Mouse (Mus musculus): ENCODE results near the gene Cd247. TPM values are rescaled to one million over a fixed set of nuclear protein-coding genes. Genes with fewer than 3 reads are reported as not detected.

Cd247 gene
- polyA plus RNA-seq, 1 experiment = 0.05 TPM

- H3ac ChIP-seq (ENCODE audit: control insufficient read depth, insufficient read length, low read depth) = no peak overlapping the region
- H3K79me3 ChIP-seq (ENCODE audit: low read depth) = no peaks in the 10 kb centered on the region
- H3K27me3 ChIP-seq (ENCODE audit: control insufficient read depth, insufficient read depth, insufficient read length) = no peaks in the 10 kb centered on the region
- TF ChIP-seq MYOG (IDR thresholded peaks at IDR 0.05; ENCODE audit: control insufficient read depth, extremely low read depth, insufficient read length) = no peak
- no peaks in the 10 kb centered on the region for H3K36me3 ChIP-seq (ENCODE audit: control insufficient read depth, insufficient read depth)
- H3K4me3 ChIP-seq (ENCODE audit: insufficient read depth, poor library complexity, severe bottlenecking) = no peak overlapping the region
- no peaks in the 10 kb centered on the region for H3K79me2 ChIP-seq (ENCODE audit: control insufficient read depth, insufficient read depth)
Observed at GRCm38 (mm10) chr1:165834633-165834975, 46.1 kb downstream of the Cd247 start.

GRCm38 (mm10) chr1:165836461-165836860 lies 48.0 kb downstream of the Cd247 start:
- Histone ChIP-seq H3K79me2 (ENCODE audit: control insufficient read depth, insufficient read depth) (no peaks in the 10 kb centered on the region), H3K36me3 (ENCODE audit: control insufficient read depth, insufficient read depth) (no peaks in the 10 kb centered on the region), H3ac (ENCODE audit: control insufficient read depth, insufficient read length, low read depth) (no peak overlapping the region), H3K4me3 (ENCODE audit: insufficient read depth, poor library complexity, severe bottlenecking) (no peak overlapping the region), H3K79me3 (ENCODE audit: low read depth) (no peaks in the 10 kb centered on the region), H3K27me3 (ENCODE audit: control insufficient read depth, insufficient read depth, insufficient read length) (no peaks in the 10 kb centered on the region)
- TF ChIP-seq MAX (IDR thresholded peaks at IDR 0.05) (no peak), USF1 (IDR thresholded peaks at IDR 0.05; ENCODE audit: low read depth) (no peak), MYOD1 (IDR thresholded peaks at IDR 0.05; ENCODE audit: control insufficient read depth, insufficient read length, low read depth) (no peak), CEBPB (IDR thresholded peaks at IDR 0.05; ENCODE audit: low read depth) (no peak), MYOG (IDR thresholded peaks at IDR 0.05; ENCODE audit: control insufficient read depth, extremely low read depth, insufficient read length) (no peak), CTCF (IDR thresholded peaks at IDR 0.05; ENCODE audit: control insufficient read depth, insufficient read depth, insufficient read length) (no peak)

DNA sequence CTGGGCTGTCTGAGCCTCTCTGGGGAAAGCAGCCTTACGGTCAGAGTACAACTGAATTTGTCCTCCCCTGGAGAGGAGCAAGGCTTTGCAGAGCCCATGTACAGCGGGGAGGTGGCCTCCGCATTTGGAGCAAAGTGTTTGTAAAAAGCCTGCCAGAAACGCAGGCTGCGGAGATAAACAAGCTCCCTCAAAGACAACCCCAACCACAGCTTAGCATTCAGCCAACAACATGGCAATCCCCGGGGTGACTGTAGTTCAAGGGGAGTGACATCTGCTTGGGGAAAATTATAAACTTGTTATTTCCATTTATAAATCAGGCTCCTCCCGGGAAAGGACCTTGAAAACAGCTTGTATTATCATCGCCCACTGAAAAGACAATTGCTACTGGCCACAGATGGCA lies 49.1 kb downstream of the Cd247 start:
- no peak for TF ChIP-seq CEBPB (IDR thresholded peaks at IDR 0.05; ENCODE audit: low read depth)
- TF ChIP-seq CTCF (IDR thresholded peaks at IDR 0.05; ENCODE audit: control insufficient read depth, insufficient read depth, insufficient read length) = no peak
- no peak for TF ChIP-seq MAX (IDR thresholded peaks at IDR 0.05)
- no peak for TF ChIP-seq MYOD1 (IDR thresholded peaks at IDR 0.05; ENCODE audit: control insufficient read depth, insufficient read length, low read depth)
- no peak for TF ChIP-seq USF1 (IDR thresholded peaks at IDR 0.05; ENCODE audit: low read depth)
- no peak for TF ChIP-seq FOSL1 (IDR thresholded peaks at IDR 0.05; ENCODE audit: insufficient read depth, low read length, poor library complexity, severe bottlenecking)
- no peak for TF ChIP-seq MYOG (IDR thresholded peaks at IDR 0.05; ENCODE audit: control insufficient read depth, extremely low read depth, insufficient read length)

DNA sequence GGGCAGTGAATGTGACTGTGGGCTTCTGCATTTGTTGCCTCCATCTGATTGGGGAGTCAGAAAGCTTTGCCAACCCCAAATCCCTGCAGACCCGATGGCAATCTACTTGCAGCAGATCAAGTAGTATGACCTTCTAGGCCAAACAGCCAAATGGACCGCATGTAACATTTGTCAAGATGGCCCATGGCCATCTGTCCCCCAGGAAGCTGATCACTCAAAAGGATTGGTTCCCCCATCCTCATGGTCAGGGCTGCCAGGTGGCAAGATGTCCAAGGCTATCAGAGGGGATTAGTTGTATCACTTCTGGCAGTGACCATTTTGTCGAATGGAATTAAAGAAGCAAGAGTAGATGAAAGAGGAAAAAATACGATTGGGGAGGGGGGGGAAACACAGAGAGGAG lies 50.7 kb downstream of the Cd247 start:
- H3K27me3 ChIP-seq (ENCODE audit: control insufficient read depth, insufficient read depth, insufficient read length) = no peaks in the 10 kb centered on the region
- H3K4me3 ChIP-seq (ENCODE audit: insufficient read depth, poor library complexity, severe bottlenecking) = no peak overlapping the region
- H3K36me3 ChIP-seq (ENCODE audit: control insufficient read depth, insufficient read depth) = no peaks in the 10 kb centered on the region
- H3K79me2 ChIP-seq (ENCODE audit: control insufficient read depth, insufficient read depth) = no peaks in the 10 kb centered on the region
- TF ChIP-seq USF1 (IDR thresholded peaks at IDR 0.05; ENCODE audit: low read depth) (no peak), MAX (IDR thresholded peaks at IDR 0.05) (no peak), CEBPB (IDR thresholded peaks at IDR 0.05; ENCODE audit: low read depth) (no peak), MYOG (IDR thresholded peaks at IDR 0.05; ENCODE audit: control insufficient read depth, extremely low read depth, insufficient read length) (no peak)
- no peaks in the 10 kb centered on the region for H3K79me3 ChIP-seq (ENCODE audit: low read depth)
- no peak overlapping the region for H3ac ChIP-seq (ENCODE audit: control insufficient read depth, insufficient read length, low read depth)

More for the DNA sequence above, 49.1 kb downstream of the Cd247 start:
- Histone ChIP-seq H3K4me3 (ENCODE audit: insufficient read depth, poor library complexity, severe bottlenecking) (no peak overlapping the region), H3ac (ENCODE audit: control insufficient read depth, insufficient read length, low read depth) (no peak overlapping the region), H3K27me3 (ENCODE audit: control insufficient read depth, insufficient read depth, insufficient read length) (no peaks in the 10 kb centered on the region), H3K79me3 (ENCODE audit: low read depth) (no peaks in the 10 kb centered on the region), H3K79me2 (ENCODE audit: control insufficient read depth, insufficient read depth) (no peaks in the 10 kb centered on the region), H3K36me3 (ENCODE audit: control insufficient read depth, insufficient read depth) (no peaks in the 10 kb centered on the region)

DNA sequence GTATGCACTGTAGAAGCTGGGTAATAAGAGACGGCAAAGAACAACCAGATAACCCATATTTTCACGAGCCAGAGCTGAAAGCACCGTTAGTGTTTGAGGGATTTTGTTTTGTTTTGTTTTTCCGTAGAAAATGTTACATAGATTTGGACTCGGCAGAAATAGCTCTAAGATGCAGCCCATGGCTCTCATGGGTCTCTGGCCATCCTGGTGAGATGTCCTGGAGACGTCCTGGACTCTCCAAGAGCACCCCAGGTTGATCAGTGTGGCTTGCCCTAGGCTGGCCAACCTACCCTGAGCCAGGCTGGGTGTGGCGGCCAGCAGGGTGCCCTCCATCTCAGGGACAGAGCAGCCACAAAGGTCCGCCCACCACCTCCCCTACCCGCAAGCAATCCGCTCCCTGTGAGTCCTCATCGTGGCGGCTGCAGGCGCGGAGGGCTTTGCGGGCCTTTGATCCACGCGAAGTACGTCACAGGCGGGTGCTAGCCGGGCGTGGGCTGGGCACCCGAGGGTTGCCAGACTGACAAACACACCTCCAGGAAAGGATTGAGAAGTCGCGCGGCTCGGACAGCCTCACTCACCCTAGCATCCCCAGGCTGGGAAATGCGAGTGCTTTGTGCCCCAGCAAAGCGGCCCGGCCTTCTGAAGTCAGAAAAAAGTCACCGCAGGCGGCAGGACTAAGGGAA lies 52.2 kb downstream of the Cd247 start:
- Histone ChIP-seq H3ac (ENCODE audit: control insufficient read depth, insufficient read length, low read depth) (no peak overlapping the region), H3K79me3 (ENCODE audit: low read depth) (no peaks in the 10 kb centered on the region), H3K36me3 (ENCODE audit: control insufficient read depth, insufficient read depth) (no peaks in the 10 kb centered on the region), H3K79me2 (ENCODE audit: control insufficient read depth, insufficient read depth) (no peaks in the 10 kb centered on the region), H3K4me3 (ENCODE audit: insufficient read depth, poor library complexity, severe bottlenecking) (no peak overlapping the region), H3K27me3 (ENCODE audit: control insufficient read depth, insufficient read depth, insufficient read length) (no peaks in the 10 kb centered on the region)
- TF ChIP-seq CEBPB (IDR thresholded peaks at IDR 0.05; ENCODE audit: low read depth) = no peak

- Histone ChIP-seq H3K79me2 (ENCODE audit: control insufficient read depth, insufficient read depth) (no peaks in the 10 kb centered on the region), H3K36me3 (ENCODE audit: control insufficient read depth, insufficient read depth) (no peaks in the 10 kb centered on the region), H3K79me3 (ENCODE audit: low read depth) (no peaks in the 10 kb centered on the region), H3K27me3 (ENCODE audit: control insufficient read depth, insufficient read depth, insufficient read length) (no peaks in the 10 kb centered on the region), H3K4me3 (ENCODE audit: insufficient read depth, poor library complexity, severe bottlenecking) (no peak overlapping the region), H3ac (ENCODE audit: control insufficient read depth, insufficient read length, low read depth) (no peak overlapping the region)
- no peak for TF ChIP-seq MYOG (IDR thresholded peaks at IDR 0.05; ENCODE audit: control insufficient read depth, extremely low read depth, insufficient read length)
- TF ChIP-seq FOSL1 (IDR thresholded peaks at IDR 0.05; ENCODE audit: insufficient read depth, low read length, poor library complexity, severe bottlenecking) = no peak
- TF ChIP-seq MYOD1 (IDR thresholded peaks at IDR 0.05; ENCODE audit: control insufficient read depth, insufficient read length, low read depth) = no peak
- no peak for TF ChIP-seq USF1 (IDR thresholded peaks at IDR 0.05; ENCODE audit: low read depth)
- TF ChIP-seq CTCF (IDR thresholded peaks at IDR 0.05; ENCODE audit: control insufficient read depth, insufficient read depth, insufficient read length) = no peak
- TF ChIP-seq CEBPB (IDR thresholded peaks at IDR 0.05; ENCODE audit: low read depth) = no peak
- no peak for TF ChIP-seq MAX (IDR thresholded peaks at IDR 0.05)
Observed at GRCm38 (mm10) chr1:165842170-165842569, 53.7 kb downstream of the Cd247 start.
